In the genomic region with DNA sequence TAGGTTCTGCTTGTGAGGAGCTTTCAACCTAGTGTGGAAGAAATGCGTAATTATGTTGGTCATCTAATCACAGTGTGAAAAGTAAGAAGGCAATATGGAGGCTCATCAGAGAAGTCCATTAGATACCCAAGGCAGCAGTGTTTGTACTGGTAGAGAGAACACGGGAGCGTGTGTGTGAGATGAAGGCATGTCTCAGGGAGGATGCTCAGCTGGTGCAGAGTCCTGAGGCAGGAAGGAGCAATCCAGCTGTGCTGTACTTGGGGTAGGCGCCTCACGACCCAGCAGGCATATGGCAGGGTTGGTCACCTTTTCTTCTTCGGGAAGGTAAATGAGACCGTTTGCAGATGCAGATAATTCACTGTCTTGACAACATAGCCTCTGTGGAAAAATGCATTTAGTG, we compare ENCODE assay signal across 22 mouse cellular contexts.
DNase-seq lines count a peak whose midpoint lies in the region; ATAC-seq and TF ChIP-seq lines count a peak whose summit lies in the region.
"Had no signal": no experiment of that assay in that cellular context is flagged by ENCODE, and none has a peak within 500 bp of the region (broad histone marks: within the 10 kb centered on the region; RNA-seq: fewer than 3 reads in every experiment).

No protein-coding gene starts in this region.

- peak overlapping the region; percentile 19; the same call in 1 of the 2 replicates for H3K9ac ChIP-seq in hindbrain, embryonic 13.5 days
- H3K9ac ChIP-seq in midbrain, embryonic 13.5 days (replicated peaks) = no peak overlapping the region
- no peak overlapping the region for H3K9ac ChIP-seq in midbrain, embryonic 16.5 days (ENCODE audit: low read depth, low read length)
- H3K9ac ChIP-seq in intestine, postnatal 0 days (ENCODE audit: low read depth, low read length) = no peak overlapping the region
- H3K9ac ChIP-seq: embryonic facial prominence, embryonic 12.5 days; embryonic facial prominence, embryonic 15.5 days had no signal

- peaks cover 23% of the 10 kb centered on the region for H3K4me1 ChIP-seq in hindbrain, embryonic 13.5 days (replicated peaks)
- peaks cover 41% of the 10 kb centered on the region for H3K4me1 ChIP-seq in hindbrain, embryonic 10.5 days (replicated peaks)
- H3K4me1 ChIP-seq in midbrain, embryonic 13.5 days (replicated peaks) = peaks cover 13% of the 10 kb centered on the region
- peaks cover 24% of the 10 kb centered on the region for H3K4me1 ChIP-seq in midbrain, embryonic 10.5 days
- peaks cover 11% of the 10 kb centered on the region for H3K4me1 ChIP-seq in midbrain, embryonic 16.5 days (ENCODE audit: control insufficient read depth, insufficient read depth, low read length)
- H3K4me1 ChIP-seq in intestine, postnatal 0 days (replicated peaks; ENCODE audit: control insufficient read depth, insufficient read depth, low read length) = no peaks in the 10 kb centered on the region

- WGBS in hindbrain, embryonic 13.5 days = 62% methylated on average over 7 of the region's 7 CpGs
- 77% methylated on average over 7 of the region's 7 CpGs for WGBS in hindbrain, embryonic 10.5 days
- 75% methylated on average over 7 of the region's 7 CpGs for WGBS in midbrain, embryonic 13.5 days
- 83% methylated on average over 7 of the region's 7 CpGs for WGBS in midbrain, embryonic 10.5 days
- 68% methylated on average over 7 of the region's 7 CpGs for WGBS in midbrain, embryonic 16.5 days
- 79% methylated on average over 7 of the region's 7 CpGs for WGBS in intestine, postnatal 0 days

- no peak for DNase-seq in hindbrain, embryonic 10.5 days (ENCODE audit: low spot score)
- no peak for DNase-seq in midbrain, embryonic 10.5 days (ENCODE audit: low spot score)
- DNase-seq in thymus, postnatal 14 days = peak; percentile 20
- no peak for DNase-seq in thymus, postnatal 36 days
- DNase-seq: adrenal gland, adult 2 months; adrenal gland, postnatal 14 days; cerebellum, adult 11 months; cerebellum, adult 2 months; cerebellum, adult 9-11 months; cerebellum, postnatal 25 days; gastrocnemius, postnatal 10 days; gastrocnemius, postnatal 36 days had no signal

- no peak overlapping the region for H3K4me3 ChIP-seq in hindbrain, embryonic 13.5 days
- H3K4me3 ChIP-seq in hindbrain, embryonic 10.5 days = no peak overlapping the region
- no peak overlapping the region for H3K4me3 ChIP-seq in midbrain, embryonic 13.5 days (replicated peaks)
- no peak overlapping the region for H3K4me3 ChIP-seq in midbrain, embryonic 10.5 days
- no peak overlapping the region for H3K4me3 ChIP-seq in midbrain, embryonic 16.5 days (ENCODE audit: low read depth, low read length)
- H3K4me3 ChIP-seq in intestine, postnatal 0 days (ENCODE audit: low read depth, low read length) = no peak overlapping the region
- H3K4me3 ChIP-seq: embryonic facial prominence, embryonic 12.5 days; embryonic facial prominence, embryonic 15.5 days had no signal

- ATAC-seq in hindbrain, embryonic 13.5 days (ENCODE audit: low FRiP score) = 0 out of 2 replicates have a peak, but pooled peaks have one; percentile 24
- ATAC-seq in midbrain, embryonic 13.5 days = no peak
- ATAC-seq in midbrain, embryonic 16.5 days = no peak
- ATAC-seq in intestine, postnatal 0 days = no peak
- ATAC-seq: CD4-positive, CD25-positive, alpha-beta regulatory T cell, adult 4 months; forebrain, embryonic 16.5 days; hindbrain, postnatal 0 days had no signal

- H3K4me2 ChIP-seq in hindbrain, embryonic 13.5 days = no peak overlapping the region
- H3K4me2 ChIP-seq in midbrain, embryonic 13.5 days (replicated peaks) = no peak overlapping the region
- H3K4me2 ChIP-seq in midbrain, embryonic 16.5 days (ENCODE audit: low read length) = no peak overlapping the region
- no peak overlapping the region for H3K4me2 ChIP-seq in intestine, postnatal 0 days (replicated peaks; ENCODE audit: low read depth)
- H3K4me2 ChIP-seq: embryonic facial prominence, embryonic 12.5 days; embryonic facial prominence, embryonic 15.5 days; heart, embryonic 11.5 days had no signal

- no peaks in the 10 kb centered on the region for H3K36me3 ChIP-seq in hindbrain, embryonic 13.5 days
- H3K36me3 ChIP-seq in hindbrain, embryonic 10.5 days = no peaks in the 10 kb centered on the region
- H3K36me3 ChIP-seq in midbrain, embryonic 13.5 days = no peaks in the 10 kb centered on the region
- no peaks in the 10 kb centered on the region for H3K36me3 ChIP-seq in midbrain, embryonic 10.5 days
- no peaks in the 10 kb centered on the region for H3K36me3 ChIP-seq in midbrain, embryonic 16.5 days (ENCODE audit: control insufficient read depth, insufficient read depth, low read length)
- H3K36me3 ChIP-seq in intestine, postnatal 0 days (ENCODE audit: control insufficient read depth, insufficient read depth) = no peaks in the 10 kb centered on the region
- H3K36me3 ChIP-seq: embryonic facial prominence, embryonic 12.5 days; embryonic facial prominence, embryonic 15.5 days had no signal

- no peaks in the 10 kb centered on the region for H3K9me3 ChIP-seq in hindbrain, embryonic 13.5 days
- H3K9me3 ChIP-seq in hindbrain, embryonic 10.5 days = no peaks in the 10 kb centered on the region
- no peaks in the 10 kb centered on the region for H3K9me3 ChIP-seq in midbrain, embryonic 13.5 days
- no peaks in the 10 kb centered on the region for H3K9me3 ChIP-seq in midbrain, embryonic 10.5 days (replicated peaks)
- no peaks in the 10 kb centered on the region for H3K9me3 ChIP-seq in midbrain, embryonic 16.5 days (replicated peaks; ENCODE audit: control insufficient read depth, low read length, poor library complexity, severe bottlenecking)
- H3K9me3 ChIP-seq in intestine, postnatal 0 days (ENCODE audit: control insufficient read depth) = no peaks in the 10 kb centered on the region
- H3K9me3 ChIP-seq: embryonic facial prominence, embryonic 12.5 days; embryonic facial prominence, embryonic 15.5 days had no signal

- peak overlapping the region; percentile 48 for H3K27ac ChIP-seq in hindbrain, embryonic 13.5 days
- no peak overlapping the region for H3K27ac ChIP-seq in hindbrain, embryonic 10.5 days
- peak overlapping the region; percentile 44; the same call in 1 of the 2 replicates for H3K27ac ChIP-seq in midbrain, embryonic 13.5 days
- H3K27ac ChIP-seq in midbrain, embryonic 10.5 days (replicated peaks) = no peak overlapping the region
- 0 out of 2 replicates have a peak overlapping the region, but pooled peaks have one; percentile 20 for H3K27ac ChIP-seq in midbrain, embryonic 16.5 days (ENCODE audit: low read length)
- no peak overlapping the region for H3K27ac ChIP-seq in intestine, postnatal 0 days (ENCODE audit: low read depth, low read length)
- H3K27ac ChIP-seq: embryonic facial prominence, embryonic 12.5 days; embryonic facial prominence, embryonic 15.5 days; hindbrain, postnatal 0 days had no signal

- TF ChIP-seq CTCF in intestine, postnatal 0 days (IDR thresholded peaks at IDR 0.05; ENCODE audit: low read depth) = no peak

- H3K27me3 ChIP-seq in hindbrain, embryonic 13.5 days = no peaks in the 10 kb centered on the region
- H3K27me3 ChIP-seq in hindbrain, embryonic 10.5 days (ENCODE audit: insufficient read depth, poor library complexity, severe bottlenecking) = no peaks in the 10 kb centered on the region
- H3K27me3 ChIP-seq in midbrain, embryonic 13.5 days = no peaks in the 10 kb centered on the region
- H3K27me3 ChIP-seq in midbrain, embryonic 10.5 days (ENCODE audit: low read depth, poor library complexity, severe bottlenecking) = no peaks in the 10 kb centered on the region
- no peaks in the 10 kb centered on the region for H3K27me3 ChIP-seq in midbrain, embryonic 16.5 days (ENCODE audit: control insufficient read depth, insufficient read depth, low read depth, low read length)
- no peaks in the 10 kb centered on the region for H3K27me3 ChIP-seq in intestine, postnatal 0 days (replicated peaks; ENCODE audit: control insufficient read depth, insufficient read depth, low read length)
- H3K27me3 ChIP-seq: embryonic facial prominence, embryonic 12.5 days; embryonic facial prominence, embryonic 15.5 days had no signal

Comparison
In these comparisons a context has a peak if more than half of its experiments do, and no peak if none do; other contexts are left out.
1. H3K27ac ChIP-seq: peak in hindbrain, embryonic 13.5 days (single experiment), midbrain, embryonic 13.5 days (single experiment) and midbrain, embryonic 16.5 days (single experiment); none in hindbrain, embryonic 10.5 days (single experiment), midbrain, embryonic 10.5 days (single experiment) and intestine, postnatal 0 days (single experiment).